Mouse (Mus musculus) lung, adult 2 months (tissue): ENCODE measurements around the gene Khk.

ENCODE experiments used
- CTCF ChIP-seq: fragments of 200-500 bp; IDR thresholded peaks from 2 replicates; pipeline ENCODE4 v1.5.1; 2011; ENCODE audit warnings: mild to moderate bottlenecking, low read length, control low read depth; ENCODE audit not compliant: insufficient read depth
- POLR2A ChIP-seq: fragments of 200-500 bp; IDR thresholded peaks from 2 replicates; pipeline ENCODE4 v1.6.1; 2011; ENCODE audit warnings: low read depth, mild to moderate bottlenecking, control low read depth, low read length, borderline replicate concordance; ENCODE audit errors: extremely low read depth

DNA sequence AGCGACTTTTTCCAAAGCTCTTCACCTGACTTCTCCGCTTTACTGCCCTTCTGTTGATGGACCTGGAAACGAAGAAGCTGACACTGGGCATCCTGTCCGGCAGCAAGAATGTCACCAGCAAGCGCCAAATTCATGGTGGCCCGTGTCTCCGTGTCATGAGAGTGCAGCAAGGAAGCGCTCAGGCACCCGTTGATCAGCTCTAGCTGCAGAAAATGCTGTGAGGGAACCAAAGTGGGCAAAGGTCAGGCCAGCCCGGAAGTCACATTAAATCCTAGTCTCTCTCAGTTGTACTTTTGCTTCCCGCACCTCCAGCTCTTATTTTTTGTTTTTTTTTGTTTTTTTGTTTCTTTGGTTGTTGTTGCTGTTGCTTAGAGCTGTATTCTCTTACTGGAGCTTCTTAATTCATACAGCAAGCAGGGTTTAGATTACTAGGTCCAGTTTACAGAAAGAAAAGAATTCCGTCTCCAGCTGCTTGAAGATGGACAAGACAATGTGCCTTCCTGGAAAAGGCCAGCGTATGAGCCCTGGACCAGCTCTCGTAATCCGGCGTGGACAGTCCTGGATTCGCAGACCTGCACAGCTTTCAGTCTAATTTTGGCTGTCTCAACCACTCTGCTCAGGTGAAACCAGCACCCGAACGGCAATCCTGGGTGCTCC, 38.1 kb downstream of the Khk start:
- TF ChIP-seq CTCF (no peak), POLR2A (no peak)
